Mouse (Mus musculus): ENCODE data around the gene Zfp607b.

Zfp607b gene

DNA sequence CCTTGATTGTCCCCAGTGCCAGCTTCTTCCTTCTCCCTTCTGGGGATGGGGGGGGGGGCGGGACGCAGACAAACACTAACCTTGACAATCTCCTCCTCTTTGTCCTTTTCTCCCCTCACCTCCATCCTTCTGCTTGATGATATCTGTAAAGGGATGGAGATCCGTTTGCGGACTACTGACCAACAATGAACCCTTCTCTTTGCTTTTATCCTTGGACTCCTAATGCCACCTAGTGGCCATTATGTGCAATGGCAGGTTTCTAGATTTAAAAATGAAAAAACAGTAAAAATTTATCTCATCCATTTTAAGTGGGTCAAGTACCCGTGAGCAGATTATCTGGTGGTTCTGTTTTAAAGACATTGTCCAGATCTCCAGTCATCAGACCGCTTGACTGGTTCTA, 3.5 kb upstream of the Zfp607b start:
- DNase-seq (ENCODE audit: low read depth) = no peak

DNA sequence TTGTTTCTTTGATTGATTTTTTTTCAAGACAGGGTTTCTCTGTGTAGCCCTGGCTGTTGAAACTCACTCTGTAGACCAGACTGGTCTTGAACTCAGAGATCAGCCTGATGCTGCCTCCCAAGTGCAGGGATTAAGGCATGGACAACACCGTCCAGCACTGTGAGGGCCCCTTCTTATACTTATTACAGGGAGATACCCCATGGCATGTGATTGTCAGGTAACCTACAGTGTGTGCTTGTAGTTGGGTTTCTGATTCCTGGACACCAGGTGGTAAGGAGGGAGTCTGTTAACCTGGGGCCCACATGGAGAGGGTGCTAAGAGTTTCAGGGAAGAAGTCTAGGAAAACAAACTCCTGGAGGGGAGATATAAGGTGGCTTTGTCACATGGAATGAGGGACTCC, 2.1 kb upstream of the Zfp607b start:
- DNase-seq (ENCODE audit: low read depth) = no peak

DNA sequence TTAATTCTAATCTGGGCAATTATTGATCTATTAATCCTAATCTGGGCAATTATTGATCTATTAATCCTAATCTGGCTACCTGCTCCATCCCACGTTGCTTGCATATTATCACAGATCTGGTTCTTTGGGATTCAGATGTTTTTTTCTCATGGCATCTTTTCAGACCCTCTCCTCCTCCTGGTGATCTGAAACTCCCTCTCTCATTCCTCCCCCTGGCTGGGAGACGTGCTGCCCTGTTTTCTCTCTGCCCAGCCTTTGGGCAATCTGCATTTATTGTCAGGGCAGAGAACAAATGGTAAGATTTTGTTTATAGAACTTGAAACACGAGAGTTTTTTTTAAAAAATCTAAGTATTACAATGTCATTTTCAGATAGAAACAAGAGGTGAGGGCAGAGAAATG, 1.3 kb upstream of the Zfp607b start:
- no peak for DNase-seq (ENCODE audit: low read depth)

DNA sequence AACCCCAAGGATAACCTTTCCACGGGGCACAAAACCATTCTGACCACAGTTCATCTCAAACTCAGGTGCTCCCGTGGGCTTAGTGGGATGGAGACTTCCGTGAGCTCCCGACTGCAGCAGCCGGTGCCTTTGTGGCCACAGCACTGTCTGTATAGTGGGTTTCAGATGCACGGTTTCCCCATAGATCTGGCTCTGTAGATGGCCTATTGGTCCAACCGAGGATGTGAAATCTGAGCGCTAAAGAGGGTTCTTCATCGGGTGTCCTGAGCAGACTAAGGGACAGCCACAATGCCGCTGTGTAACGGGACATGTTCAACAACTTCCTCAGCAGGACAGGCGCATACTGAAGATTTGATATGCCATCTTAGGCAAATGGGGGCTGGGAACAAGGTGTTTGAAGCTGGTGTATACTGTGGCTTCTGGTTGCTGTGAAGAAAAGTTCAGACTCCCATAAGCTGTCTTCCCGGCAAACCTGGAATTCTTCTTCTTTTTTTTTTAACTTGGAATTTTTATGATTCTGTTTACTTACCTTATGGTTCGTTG, 823 bp upstream of the Zfp607b start:
- DNase-seq (ENCODE audit: low read depth) = no peak

DNA sequence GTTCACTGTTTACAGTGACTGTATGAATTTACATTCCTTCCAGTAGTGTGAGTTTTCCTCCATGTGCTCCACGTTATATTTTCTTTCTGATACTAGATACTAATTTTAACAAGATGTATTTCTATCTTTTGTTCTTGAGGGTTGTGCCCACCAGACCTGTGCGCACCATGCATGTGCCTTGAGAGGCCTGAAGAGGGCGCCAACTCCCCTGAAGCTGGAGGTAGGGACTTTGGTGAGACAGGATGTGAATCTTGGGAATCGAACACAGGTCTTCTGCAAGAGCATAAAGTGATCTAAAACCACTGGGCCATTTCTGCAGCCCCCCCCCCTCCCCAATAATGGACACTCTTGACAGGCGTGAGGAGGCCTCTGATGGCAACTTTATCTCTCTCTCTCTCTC, 1.9 kb downstream of the Zfp607b start:
- no peak for DNase-seq (ENCODE audit: low read depth)

DNA sequence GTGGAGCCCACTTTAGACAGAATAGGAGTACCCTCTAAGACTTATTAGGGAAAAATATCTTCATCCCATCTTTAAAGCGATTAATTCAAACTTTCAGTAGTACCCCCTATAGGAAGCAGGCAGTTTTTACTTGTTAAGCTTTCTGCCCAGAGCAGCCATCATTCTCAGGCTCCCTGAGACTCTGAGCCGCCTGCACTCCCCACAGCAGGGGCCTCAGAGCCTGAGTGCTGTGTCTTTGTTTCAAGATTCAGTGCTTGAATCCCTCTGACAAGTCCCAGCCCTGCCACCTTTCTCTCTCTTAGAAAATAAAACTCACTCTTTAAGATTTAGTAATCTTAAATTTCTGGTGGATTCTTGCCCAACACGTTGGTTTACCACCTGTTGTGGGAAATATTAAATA, 7.6 kb downstream of the Zfp607b start:
- DNase-seq (ENCODE audit: low read depth) = no peak

DNA sequence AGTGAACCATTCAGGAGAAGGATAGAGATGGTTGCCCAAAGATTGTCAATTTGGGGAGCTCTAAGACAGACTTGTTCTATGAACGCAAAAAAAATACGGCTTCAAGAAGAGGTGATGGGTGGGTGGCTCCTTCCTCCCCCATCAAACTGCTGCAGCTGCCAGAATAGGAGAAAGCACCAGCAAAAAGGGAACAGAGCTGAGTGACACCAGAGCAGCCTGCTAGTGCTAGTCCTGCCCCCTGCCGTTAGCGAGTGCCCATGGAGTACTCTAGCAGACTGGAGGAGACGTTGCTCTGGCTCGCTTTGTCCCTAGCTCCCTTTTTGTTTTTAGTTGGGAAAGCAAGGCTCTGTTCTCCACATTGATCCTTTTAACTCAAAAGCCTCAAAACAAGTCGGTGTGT, 21.3 kb downstream of the Zfp607b start:
- no peak for DNase-seq (ENCODE audit: low read depth)

DNA sequence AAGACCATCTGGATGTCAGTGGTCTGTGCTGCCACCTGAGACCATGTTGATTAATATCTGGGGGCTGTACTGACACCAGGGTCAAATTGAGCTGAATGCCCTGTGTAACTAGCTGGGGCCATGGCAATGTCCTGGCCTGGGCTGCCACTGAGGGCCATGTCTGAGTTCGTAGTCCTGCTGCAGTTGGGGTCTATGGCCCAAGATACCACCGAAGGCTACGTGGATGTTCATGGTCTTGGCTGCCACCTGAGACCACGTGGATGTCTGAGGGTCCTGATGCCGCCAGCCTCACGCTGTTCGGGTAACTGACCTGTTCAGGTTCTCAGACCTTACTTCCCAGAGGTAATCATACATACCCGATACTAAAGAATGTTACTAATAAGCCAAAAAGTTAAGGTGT, 32.8 kb downstream of the Zfp607b start:
- DNase-seq (ENCODE audit: low read depth) = no peak

DNA sequence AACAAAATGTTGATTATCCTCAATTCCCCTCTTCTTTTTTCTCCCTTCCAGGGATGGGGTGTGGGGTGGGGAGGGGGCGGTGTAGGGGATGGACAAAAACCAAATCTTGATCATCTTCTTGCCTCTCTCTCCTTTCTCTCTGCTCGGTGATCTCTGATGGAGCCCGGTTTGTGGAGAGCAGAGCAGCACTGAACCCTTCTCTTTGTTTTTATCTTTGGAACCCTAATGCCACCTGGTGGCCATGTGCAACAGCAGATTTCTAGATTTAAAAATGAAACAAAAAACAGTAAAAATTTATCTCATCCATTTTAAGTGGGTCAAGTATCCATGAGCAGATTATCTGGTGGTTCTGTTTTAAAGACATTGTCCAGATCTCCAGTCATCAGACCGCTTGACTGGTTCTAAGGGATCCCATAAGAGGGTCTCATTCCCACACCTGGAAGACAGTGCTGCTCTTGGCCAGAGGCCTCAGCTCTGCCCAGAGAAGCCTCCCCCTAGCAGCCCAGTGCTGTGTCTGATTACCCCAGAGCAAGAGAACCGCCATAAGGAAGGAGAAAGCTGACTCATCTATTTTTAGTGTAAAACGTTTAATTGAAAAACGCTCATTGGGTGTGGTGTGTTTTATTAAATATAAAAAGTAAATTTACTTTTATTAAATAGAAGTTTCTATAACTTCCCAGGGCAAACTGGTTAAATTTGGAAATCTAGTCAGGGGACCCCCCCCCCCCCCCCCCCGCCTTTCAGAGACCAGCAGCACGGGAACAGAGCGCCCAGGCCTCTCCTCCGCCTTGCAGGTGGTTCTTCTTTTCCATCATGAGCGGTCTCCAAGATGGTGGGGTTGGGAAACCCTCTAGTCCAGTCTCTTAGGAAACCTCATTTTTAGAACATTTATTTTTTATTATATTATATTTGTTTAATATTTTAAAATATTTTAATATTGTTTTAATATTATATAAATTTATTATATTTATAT, 36.7 kb downstream of the Zfp607b start:
- DNase-seq (ENCODE audit: low read depth) = peak; percentile 55

DNA sequence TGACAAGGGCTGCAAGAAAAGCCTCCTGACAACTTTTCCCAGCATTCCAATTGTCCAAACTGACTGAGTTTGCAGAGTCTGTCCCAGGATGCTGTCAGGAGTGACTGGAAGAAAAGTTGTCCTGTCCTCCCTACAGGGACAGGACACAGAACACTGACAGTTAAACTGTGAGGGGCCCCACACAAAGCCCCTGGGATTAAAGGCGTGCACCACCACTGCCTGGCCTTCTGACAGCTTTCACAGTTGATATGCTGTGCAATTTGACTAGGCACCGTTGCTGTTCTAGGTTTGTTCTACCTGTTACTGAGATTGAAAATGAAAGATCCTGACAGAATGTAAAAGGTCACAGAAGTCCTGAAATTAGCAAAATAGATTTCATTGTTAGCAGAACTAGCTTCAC, 38.3 kb downstream of the Zfp607b start:
- DNase-seq (ENCODE audit: low read depth) = no peak

DNA sequence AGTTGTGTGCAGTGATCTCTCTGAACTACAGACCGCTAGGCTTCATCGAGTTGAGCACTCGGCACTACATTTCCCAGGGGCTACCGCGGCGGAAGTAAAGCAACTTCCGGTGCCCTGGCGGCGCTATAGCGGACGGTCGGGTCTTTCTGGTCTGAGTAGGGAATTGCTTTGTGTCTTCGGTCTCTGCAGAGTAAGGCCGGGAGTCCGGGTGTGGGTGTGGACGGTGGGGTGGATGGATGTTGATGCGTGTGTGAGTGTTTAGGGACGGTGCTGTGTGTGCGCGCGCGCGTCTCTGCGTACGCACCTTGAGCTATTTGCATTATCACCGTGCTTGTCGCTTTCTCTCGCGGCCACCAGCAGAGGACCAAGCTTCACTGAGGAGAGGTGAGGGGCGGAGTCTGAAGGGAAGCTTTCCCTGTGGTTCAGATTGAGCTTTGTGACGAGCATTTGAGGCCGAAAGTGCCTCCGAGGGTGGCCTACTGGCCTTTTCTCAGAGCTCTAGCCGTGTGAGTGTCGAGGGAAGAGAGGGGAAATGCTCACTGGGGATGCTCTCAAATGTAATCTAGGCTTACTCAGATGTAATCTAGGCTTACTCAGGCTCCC, 42.2 kb downstream of the Zfp607b start, which contains the start of gene Zfp60:
TSS of gene Zfp60 (plus strand) at position 109 of the 603 bp plus-strand sequence.
- peak; percentile 77 for DNase-seq (ENCODE audit: low read depth)

DNA sequence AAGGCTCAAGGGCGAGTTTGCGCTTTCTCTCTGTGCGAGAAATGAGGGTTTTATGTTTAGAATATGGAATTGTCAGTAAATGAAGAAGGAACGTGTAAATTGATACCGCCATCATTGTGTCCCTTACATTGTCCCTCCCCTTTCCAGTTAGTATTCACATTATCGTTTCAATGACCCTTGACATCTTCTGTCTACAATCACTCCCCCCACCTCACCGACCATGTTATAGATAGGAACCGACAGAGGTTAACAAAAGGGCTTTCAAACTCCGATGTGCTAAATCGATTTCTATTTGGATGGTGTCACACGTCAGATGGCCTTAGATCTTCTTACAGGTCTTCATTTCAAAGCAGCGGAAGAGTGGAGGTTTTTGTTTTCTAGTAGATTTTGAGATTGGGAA, 42.8 kb downstream of the Zfp607b start:
- no peak for DNase-seq (ENCODE audit: low read depth)

DNA sequence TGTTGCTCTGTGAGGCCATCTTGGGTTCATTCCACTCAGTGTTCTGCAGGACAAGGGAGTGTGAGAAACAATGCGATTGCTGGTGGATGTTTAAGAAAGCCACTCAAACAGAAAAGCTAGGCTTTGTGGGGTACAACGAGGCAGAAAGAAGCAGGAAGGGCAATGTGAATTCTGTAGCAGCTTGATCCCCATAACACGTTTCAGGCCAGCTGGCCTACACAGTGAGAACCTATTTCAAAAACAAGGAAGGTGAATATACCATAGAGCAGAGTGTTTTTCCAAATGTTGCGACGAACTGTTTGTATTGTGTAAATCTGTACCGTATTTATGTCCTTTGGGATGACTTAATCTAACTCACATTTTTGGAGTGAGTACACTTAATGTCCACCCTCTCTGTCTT, 43.4 kb downstream of the Zfp607b start:
- no peak for DNase-seq (ENCODE audit: low read depth)

DNA sequence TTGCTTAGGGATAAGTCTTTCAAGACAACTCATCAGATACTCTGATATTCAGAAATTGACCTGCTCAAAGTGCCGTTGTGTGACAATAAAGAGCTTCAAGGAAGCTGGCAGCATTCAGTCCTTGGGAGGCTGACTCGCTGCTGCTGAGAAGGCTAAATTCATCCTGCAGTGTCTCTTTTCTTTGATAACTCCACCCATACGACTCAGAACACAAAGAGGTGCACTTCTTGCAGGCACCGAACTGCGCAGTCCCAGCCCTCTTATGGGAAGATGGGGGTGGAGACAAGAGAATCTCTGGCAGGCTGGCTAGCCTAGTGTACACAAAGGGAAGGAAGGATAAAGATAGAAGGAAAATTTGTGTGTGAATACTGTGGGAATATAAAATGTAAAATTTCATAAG, 46.3 kb downstream of the Zfp607b start:
- no peak for DNase-seq (ENCODE audit: low read depth)
